Mouse (Mus musculus) lung, embryonic 14.5 days (tissue): ENCODE measurements around the gene Fabp3. TPM values are rescaled to one million over a fixed set of nuclear protein-coding genes. Genes with fewer than 3 reads are reported as not detected.
A peak's percentile ranks its signal among the peaks of the same experiment; 100 is the strongest.

Source experiments
- ATAC-seq: fragments of 200-750 bp; cut with Nextera tagmentation; 2 replicates; pipeline ENCODE4 v1.8.0; 2017; ENCODE audit warnings: mild to moderate bottlenecking, moderate TSS enrichment, moderate library complexity; ENCODE audit not compliant: insufficient read depth
- DNase-seq: peaks from one replicate; pipeline ENCODE4 v3.0.0-alpha.2; 2015
- H3K27ac ChIP-seq: fragments of 300-500 bp; sonication (generic); 2 replicates; pipeline ENCODE4 v1.5.1; 2014; ENCODE audit warnings: low read depth, mild to moderate bottlenecking, moderate library complexity
- H3K27me3 ChIP-seq: fragments of 300-500 bp; sonication (generic); 2 replicates; pipeline ENCODE4 v1.6.1; 2014; ENCODE audit warnings: low read length, control low read depth; ENCODE audit not compliant: insufficient read depth
- H3K36me3 ChIP-seq: fragments of 300-500 bp; sonication (generic); 2 replicates; pipeline ENCODE4 v1.6.1; 2014; ENCODE audit warnings: control low read depth; ENCODE audit not compliant: insufficient read depth
- H3K4me1 ChIP-seq: fragments of 300-500 bp; sonication (generic); 2 replicates; pipeline ENCODE4 v1.6.1; 2014; ENCODE audit warnings: antibody characterized with exemption, control low read depth; ENCODE audit not compliant: insufficient read depth
- H3K4me2 ChIP-seq: fragments of 300-500 bp; sonication (generic); 2 replicates; pipeline ENCODE4 v1.6.1; 2014; ENCODE audit warnings: mild to moderate bottlenecking
- H3K4me3 ChIP-seq: fragments of 300-500 bp; sonication (generic); 2 replicates; pipeline ENCODE4 v1.5.1; 2014; ENCODE audit warnings: low read depth, low read length
- H3K9ac ChIP-seq: fragments of 300-500 bp; sonication (generic); 2 replicates; pipeline ENCODE4 v1.6.1; 2014
- H3K9me3 ChIP-seq: fragments of 300-500 bp; sonication (generic); 2 replicates; pipeline ENCODE4 v1.6.1; 2016; ENCODE audit warnings: low read depth, low read length, control low read depth
- CTCF ChIP-seq: IDR thresholded peaks from 2 replicates; pipeline ENCODE4 v1.5.1; 2016; ENCODE audit warnings: antibody characterized with exemption, low read depth
- WGBS: fragments of 180-500 bp; shearing (Covaris S2); extraction: QIAGEN DNeasy Blood & Tissue Kit; methylation state at CpG from one replicate; pipeline ENCODE4 v1.1.7; 2014; 5-methylcytosine and 5-hydroxymethylcytosine counted together
- polyA plus RNA-seq: library from polyadenylated mRNA; unstranded; fragments of >200 nt; fragmentation: Nextera tagmentation; extraction: Ambion mirVana; gene quantifications from 2 replicates; pipeline ENCODE4 v1.2.1, GENCODE M21; 2014

Gene Fabp3
- polyA plus RNA-seq: 4.7 and 28.1 TPM in 2 replicates

DNA sequence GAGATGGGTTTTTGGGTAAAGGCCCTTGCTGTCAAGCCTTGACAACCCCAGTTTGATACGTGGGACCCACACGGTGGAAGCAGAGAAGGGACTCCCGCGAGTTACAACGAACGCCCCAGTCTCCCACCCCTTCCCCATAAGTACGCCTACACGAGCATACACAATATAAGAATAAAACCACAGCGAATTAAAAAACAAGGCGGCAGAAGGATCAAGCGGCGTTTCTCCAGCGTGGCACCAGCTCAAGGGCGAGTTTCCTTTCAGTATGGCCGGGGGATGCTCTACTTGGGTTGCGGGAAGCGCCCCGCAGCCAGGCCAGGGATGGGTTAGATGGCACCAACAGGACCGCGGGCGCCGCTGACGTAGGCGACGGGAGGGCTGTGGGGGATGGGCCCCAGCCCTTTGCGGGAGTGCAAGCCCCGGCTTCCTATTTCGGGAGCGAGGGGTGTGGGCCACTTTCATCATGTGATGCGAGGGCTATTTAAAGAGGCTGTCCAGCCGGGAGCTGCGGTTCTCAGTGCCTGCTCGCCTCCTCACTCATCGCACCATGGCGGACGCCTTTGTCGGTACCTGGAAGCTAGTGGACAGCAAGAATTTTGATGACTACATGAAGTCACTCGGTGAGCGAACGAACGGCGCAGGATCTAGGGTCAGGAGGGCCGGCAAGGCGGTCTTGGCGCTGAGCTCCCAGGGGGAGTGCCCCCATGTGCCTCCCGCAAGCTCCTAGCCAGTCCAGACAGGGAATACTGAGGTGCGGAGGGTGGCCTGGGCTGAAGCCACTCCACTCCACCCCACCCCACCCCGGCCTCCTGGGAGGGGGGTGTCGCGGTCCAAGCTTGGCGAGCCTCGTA is at the start of gene Fabp3, which contains the start of gene Gm10570:
Gene Fabp3, plus strand, starts transcription at position 365 of the 851 bp plus-strand sequence.
Gene Gm10570, minus strand, starts transcription at position 444 of the 851 bp plus-strand sequence.
- 0 out of 2 replicates have a peak, but pooled peaks cover under 1% of the 10 kb centered on the region for H3K36me3 ChIP-seq
- ATAC-seq (peak; percentile 33; the same call in 1 of the 2 replicates), DNase-seq (peak; percentile 49)
- H3K27me3 ChIP-seq: peaks cover 42% of the 10 kb centered on the region
- no peaks in the 10 kb centered on the region for H3K4me1 ChIP-seq
- WGBS: under 1% methylated on average over 52 of the region's 52 CpGs
- peak within 1 kb of the TSS; percentile 44 for H3K4me3 ChIP-seq
- H3K27ac ChIP-seq: no peak within 1 kb of the TSS; the same call in 1 of the 2 replicates
- no peaks in the 10 kb centered on the region for H3K9me3 ChIP-seq
- peak within 1 kb of the TSS; percentile 47 for H3K9ac ChIP-seq
- no peak for TF ChIP-seq CTCF
- H3K4me2 ChIP-seq: peak within 1 kb of the TSS; percentile 93

GRCm38 (mm10) chr4:130260406-130260805 is 48.0 kb upstream of the Fabp3 start:
- DNase-seq: no peak
- H3K36me3 ChIP-seq: no peaks in the 10 kb centered on the region
- 30% methylated on average over 5 of the region's 5 CpGs for whole genome bisulfite sequencing

GRCm38 (mm10) chr4:130264131-130264530 is 44.3 kb upstream of the Fabp3 start:
- no peaks in the 10 kb centered on the region for H3K9me3 ChIP-seq
- ATAC-seq (no peak), DNase-seq (no peak)
- H3K36me3 ChIP-seq: no peaks in the 10 kb centered on the region
- no peaks in the 10 kb centered on the region for H3K27me3 ChIP-seq
- H3K27ac ChIP-seq: no peak overlapping the region
- H3K9ac ChIP-seq: no peak overlapping the region
- no peak overlapping the region for H3K4me2 ChIP-seq
- no peaks in the 10 kb centered on the region; the same call in 1 of the 2 replicates for H3K4me1 ChIP-seq
- TF ChIP-seq CTCF: no peak
- H3K4me3 ChIP-seq: no peak overlapping the region
- WGBS: 39% methylated on average over 11 of the region's 11 CpGs

More at GRCm38 (mm10) chr4:130260406-130260805, 48.0 kb upstream of the Fabp3 start:
- peak; percentile 40; the same call in 1 of the 2 replicates for TF ChIP-seq CTCF
- no peaks in the 10 kb centered on the region for H3K9me3 ChIP-seq
- no peak for ATAC-seq
- H3K4me1 ChIP-seq: no peaks in the 10 kb centered on the region
- no peaks in the 10 kb centered on the region for H3K27me3 ChIP-seq
- H3K9ac ChIP-seq: no peak overlapping the region
- no peak overlapping the region for H3K27ac ChIP-seq
- no peak overlapping the region for H3K4me3 ChIP-seq
- H3K4me2 ChIP-seq: no peak overlapping the region

GRCm38 (mm10) chr4:130264698-130265349 is 43.6 kb upstream of the Fabp3 start:
- no peak overlapping the region for H3K27ac ChIP-seq
- peak; percentile 77 for TF ChIP-seq CTCF
- no peak overlapping the region for H3K4me3 ChIP-seq
- no peaks in the 10 kb centered on the region for H3K9me3 ChIP-seq
- no peaks in the 10 kb centered on the region for H3K36me3 ChIP-seq
- ATAC-seq (no peak), DNase-seq (peak; percentile 79)
- 21% methylated on average over 24 of the region's 24 CpGs for WGBS
- no peak overlapping the region for H3K4me2 ChIP-seq
- H3K4me1 ChIP-seq: no peaks in the 10 kb centered on the region; the same call in 1 of the 2 replicates
- no peak overlapping the region for H3K9ac ChIP-seq
- H3K27me3 ChIP-seq: no peaks in the 10 kb centered on the region

- no peaks in the 10 kb centered on the region for H3K9me3 ChIP-seq
- no peak overlapping the region for H3K9ac ChIP-seq
- no peaks in the 10 kb centered on the region for H3K27me3 ChIP-seq
- no peaks in the 10 kb centered on the region for H3K36me3 ChIP-seq
- H3K4me2 ChIP-seq: peak overlapping the region; percentile 18; the same call in 1 of the 2 replicates
- DNase-seq (no peak), ATAC-seq (no peak)
- H3K4me1 ChIP-seq: no peaks in the 10 kb centered on the region; the same call in 1 of the 2 replicates
- H3K27ac ChIP-seq: no peak overlapping the region
- WGBS: 62% methylated on average over 9 of the region's 9 CpGs
- TF ChIP-seq CTCF: no peak
- no peak overlapping the region for H3K4me3 ChIP-seq
These were observed 41.8 kb upstream of the Fabp3 start for GRCm38 (mm10) chr4:130266601-130267000.

- Histone ChIP-seq H3K9ac (no peak overlapping the region), H3K9me3 (no peaks in the 10 kb centered on the region), H3K4me1 (no peaks in the 10 kb centered on the region; the same call in 1 of the 2 replicates), H3K4me3 (no peak overlapping the region), H3K27me3 (no peaks in the 10 kb centered on the region), H3K4me2 (no peak overlapping the region), H3K36me3 (no peaks in the 10 kb centered on the region), H3K27ac (no peak overlapping the region)
- no peak for TF ChIP-seq CTCF
- DNase-seq (no peak), ATAC-seq (no peak)
- 68% methylated on average over 7 of the region's 7 CpGs for WGBS
These were observed 41.3 kb upstream of the Fabp3 start for GRCm38 (mm10) chr4:130267069-130267468.

GRCm38 (mm10) chr4:130268736-130269135 is 39.7 kb upstream of the Fabp3 start:
- WGBS: 80% methylated on average over 10 of the region's 10 CpGs
- H3K9ac ChIP-seq: no peak overlapping the region
- no peaks in the 10 kb centered on the region for H3K9me3 ChIP-seq
- H3K36me3 ChIP-seq: no peaks in the 10 kb centered on the region
- TF ChIP-seq CTCF: no peak
- ATAC-seq (no peak), DNase-seq (no peak)
- no peak overlapping the region for H3K4me3 ChIP-seq
- H3K27me3 ChIP-seq: 0 out of 2 replicates have a peak, but pooled peaks cover 5% of the 10 kb centered on the region
- H3K4me1 ChIP-seq: no peaks in the 10 kb centered on the region; the same call in 1 of the 2 replicates
- H3K4me2 ChIP-seq: no peak overlapping the region
- H3K27ac ChIP-seq: no peak overlapping the region
